Mouse (Mus musculus) ovary, postnatal 14 days (tissue): Measurements from ENCODE around the gene Clpsl2.

Experiments used
- DNase-seq: peaks from one replicate; pipeline ENCODE4 v3.0.0; 2022; ENCODE audit warnings: low spot score

Gene Clpsl2

GRCm38 (mm10) chr17:28549111-28549510 lies at the start of gene Clpsl2:
TSS of gene Clpsl2 (plus strand) at chr17:28549411.
- DNase-seq = no peak

- no peak for DNase-seq
These were observed 48.7 kb upstream of the Clpsl2 start for GRCm38 (mm10) chr17:28500465-28500864.

- DNase-seq = no peak
These were observed 46.9 kb upstream of the Clpsl2 start for GRCm38 (mm10) chr17:28502196-28502821.

- no peak for DNase-seq
These were observed 45.0 kb upstream of the Clpsl2 start for GRCm38 (mm10) chr17:28504182-28504581.

- DNase-seq = no peak
These were observed 43.6 kb upstream of the Clpsl2 start for GRCm38 (mm10) chr17:28505591-28505990.

- DNase-seq = no peak
These were observed 42.3 kb upstream of the Clpsl2 start for GRCm38 (mm10) chr17:28506895-28507294.

GRCm38 (mm10) chr17:28507496-28507895 lies 41.7 kb upstream of the Clpsl2 start:
- DNase-seq = no peak

- no peak for DNase-seq
These were observed 38.5 kb upstream of the Clpsl2 start for GRCm38 (mm10) chr17:28510445-28511342.

GRCm38 (mm10) chr17:28511616-28512541 lies 37.3 kb upstream of the Clpsl2 start:
- no peak for DNase-seq

GRCm38 (mm10) chr17:28512696-28513095 lies 36.5 kb upstream of the Clpsl2 start:
- DNase-seq = no peak

GRCm38 (mm10) chr17:28513337-28513736 lies 35.9 kb upstream of the Clpsl2 start:
- DNase-seq = no peak

- DNase-seq = no peak
These were observed 35.4 kb upstream of the Clpsl2 start for GRCm38 (mm10) chr17:28513844-28514243.

GRCm38 (mm10) chr17:28514555-28514954 lies 34.7 kb upstream of the Clpsl2 start:
- no peak for DNase-seq

GRCm38 (mm10) chr17:28515431-28516341 lies 33.5 kb upstream of the Clpsl2 start:
- DNase-seq = no peak

GRCm38 (mm10) chr17:28516881-28517280 lies 32.3 kb upstream of the Clpsl2 start:
- DNase-seq = no peak

- peak; percentile 43 for DNase-seq
These were observed 31.7 kb upstream of the Clpsl2 start, which contains the start of gene Fkbp5 for GRCm38 (mm10) chr17:28517441-28517955. TSS of gene Fkbp5 (minus strand) at chr17:28517527.

- peak; percentile 74 for DNase-seq
These were observed 31.1 kb upstream of the Clpsl2 start for GRCm38 (mm10) chr17:28517956-28518614.

- DNase-seq = no peak
These were observed 30.6 kb upstream of the Clpsl2 start for GRCm38 (mm10) chr17:28518615-28519071.

GRCm38 (mm10) chr17:28519827-28520226 lies 29.4 kb upstream of the Clpsl2 start:
- DNase-seq = no peak

GRCm38 (mm10) chr17:28520561-28520960 lies 28.6 kb upstream of the Clpsl2 start:
- no peak for DNase-seq
